ENCODE assay signal across 26 mouse cellular contexts in genomic region chr15:88801903-88802302, GRCm38 (mm10).
"Had no signal": no experiment of that assay in that cellular context is flagged by ENCODE, and none has a peak within 500 bp of the region (broad histone marks: within the 10 kb centered on the region; RNA-seq: fewer than 3 reads in every experiment).

No protein-coding gene starts in this region.

- H3K27ac ChIP-seq: limb, embryonic 10.5 days; limb, embryonic 12.5 days; limb, embryonic 13.5 days; limb, embryonic 15.5 days; liver, embryonic 12.5 days; liver, embryonic 14.5 days; lung, embryonic 15.5 days; macrophage; midbrain, embryonic 10.5 days; midbrain, embryonic 12.5 days; midbrain, embryonic 13.5 days; midbrain, embryonic 15.5 days had no signal

- DNase-seq: left cerebral cortex, postnatal 4 days; liver; liver, embryonic 13.5 days; liver, postnatal 0 days; lung, adult 18-20 months; lung, adult 2 months; lung, embryonic 14.5 days; lung, postnatal 10 days; lung, postnatal 14 days; lung, postnatal 4 days; midbrain, embryonic 14.5 days had no signal

- H3K4me3 ChIP-seq: limb, embryonic 10.5 days; limb, embryonic 12.5 days; limb, embryonic 13.5 days; limb, embryonic 15.5 days; liver, embryonic 12.5 days; liver, embryonic 13.5 days; liver, embryonic 15.5 days; lung, embryonic 15.5 days; megakaryocyte, embryonic 14.5 days; midbrain, embryonic 10.5 days; midbrain, embryonic 12.5 days; midbrain, embryonic 13.5 days; midbrain, embryonic 15.5 days; myocyte had no signal

- H3K9me3 ChIP-seq: limb, embryonic 10.5 days; limb, embryonic 12.5 days; limb, embryonic 13.5 days; limb, embryonic 15.5 days; liver, embryonic 12.5 days; liver, embryonic 13.5 days; liver, embryonic 15.5 days; lung, embryonic 15.5 days; megakaryocyte, embryonic 14.5 days; midbrain, embryonic 10.5 days; midbrain, embryonic 12.5 days; midbrain, embryonic 13.5 days; midbrain, embryonic 15.5 days had no signal

- H3K4me1 ChIP-seq: limb, embryonic 10.5 days; limb, embryonic 12.5 days; limb, embryonic 13.5 days; limb, embryonic 15.5 days; lung, embryonic 15.5 days; midbrain, embryonic 10.5 days; midbrain, embryonic 12.5 days; midbrain, embryonic 13.5 days; midbrain, embryonic 15.5 days had no signal

- H3K9ac ChIP-seq: limb, embryonic 12.5 days; limb, embryonic 13.5 days; limb, embryonic 15.5 days; liver, embryonic 12.5 days; liver, embryonic 13.5 days; liver, embryonic 14.5 days; liver, embryonic 15.5 days; liver, postnatal 0 days; lung, embryonic 14.5 days; lung, embryonic 15.5 days; midbrain, embryonic 12.5 days; midbrain, embryonic 13.5 days; midbrain, embryonic 15.5 days had no signal

- H3K27me3 ChIP-seq: limb, embryonic 12.5 days; limb, embryonic 13.5 days; limb, embryonic 15.5 days; liver, embryonic 12.5 days; liver, embryonic 13.5 days; liver, embryonic 15.5 days; lung, embryonic 15.5 days; megakaryocyte, embryonic 14.5 days; midbrain, embryonic 12.5 days; midbrain, embryonic 13.5 days; midbrain, embryonic 15.5 days had no signal
